Mouse (Mus musculus) cerebellum, adult 2 months (tissue): ENCODE data around the gene Rps25.

Experiments used
- CTCF ChIP-seq: fragments of 200-500 bp; IDR thresholded peaks from 2 replicates; pipeline ENCODE4 v1.5.1; 2011; ENCODE audit warnings: low read depth, mild to moderate bottlenecking, control low read depth, low read length, moderate library complexity, borderline replicate concordance; ENCODE audit not compliant: insufficient read depth
- POLR2A ChIP-seq: fragments of 200-500 bp; IDR thresholded peaks from 2 replicates; pipeline ENCODE4 v1.6.1; 2011; ENCODE audit warnings: low read length, control low read depth, borderline replicate concordance; ENCODE audit not compliant: insufficient read depth

GRCm38 (mm10) chr9:44387221-44387620 lies 19.7 kb upstream of the Rps25 start:
- no peak for TF ChIP-seq CTCF
- TF ChIP-seq POLR2A: no peak
